Mouse (Mus musculus) neural tube, embryonic 14.5 days (tissue): Measurements from ENCODE around the gene Slc25a34. TPM values are rescaled to one million over a fixed set of nuclear protein-coding genes. Genes with fewer than 3 reads are reported as not detected.
A peak's percentile ranks its signal among the peaks of the same experiment; 100 is the strongest.

ENCODE experiments used
- ATAC-seq: fragments of 200-750 bp; cut with Nextera tagmentation; 2 replicates; pipeline ENCODE4 v1.8.0; 2017; ENCODE audit warnings: low read depth, mild to moderate bottlenecking, moderate TSS enrichment, moderate library complexity
- H3K27ac ChIP-seq: fragments of 300-500 bp; sonication (generic); 2 replicates; pipeline ENCODE4 v1.5.1; 2014; ENCODE audit warnings: low read depth, mild to moderate bottlenecking, control low read depth, low read length, moderate library complexity, mixed read lengths
- H3K27me3 ChIP-seq: fragments of 300-500 bp; sonication (generic); 2 replicates; pipeline ENCODE4 v1.6.1; 2014; ENCODE audit warnings: low read length; ENCODE audit not compliant: control insufficient read depth, insufficient read depth
- H3K36me3 ChIP-seq: fragments of 300-500 bp; sonication (generic); 2 replicates; pipeline ENCODE4 v1.6.1; 2014; ENCODE audit warnings: low read length, mixed read lengths; ENCODE audit not compliant: control insufficient read depth, insufficient read depth
- H3K4me1 ChIP-seq: fragments of 300-500 bp; sonication (generic); 2 replicates; pipeline ENCODE4 v1.6.1; 2014; ENCODE audit warnings: low read length; ENCODE audit not compliant: control insufficient read depth, insufficient read depth
- H3K4me2 ChIP-seq: fragments of 300-500 bp; sonication (generic); 2 replicates; pipeline ENCODE4 v1.6.1; 2014; ENCODE audit warnings: mild to moderate bottlenecking, low read depth, low read length, control low read depth
- H3K4me3 ChIP-seq: fragments of 300-500 bp; sonication (generic); 2 replicates; pipeline ENCODE4 v1.5.1; 2014; ENCODE audit warnings: low read depth, low read length, control low read depth, mixed read lengths
- H3K9ac ChIP-seq: fragments of 300-500 bp; sonication (generic); replicated peaks from 2 replicates; pipeline ENCODE4 v1.6.1; 2014; ENCODE audit warnings: low read depth, mild to moderate bottlenecking, control low read depth, low read length, mixed read lengths
- H3K9me3 ChIP-seq: fragments of 300-500 bp; sonication (generic); 2 replicates; pipeline ENCODE4 v1.6.1; 2016; ENCODE audit warnings: low read length; ENCODE audit not compliant: control insufficient read depth
- WGBS: fragments of 180-500 bp; shearing (Covaris S2); extraction: QIAGEN DNeasy Blood & Tissue Kit; methylation state at CpG from one replicate; pipeline ENCODE4 v1.1.7; 2014; 5-methylcytosine and 5-hydroxymethylcytosine counted together
- polyA plus RNA-seq: library from polyadenylated mRNA; unstranded; fragments of >200 nt; fragmentation: Nextera tagmentation; extraction: Ambion mirVana; gene quantifications from 2 replicates; pipeline ENCODE4 v1.2.1, GENCODE M21; 2014

Gene Slc25a34
- polyA plus RNA-seq, 1 experiment from 2014 or later: not detected

DNA sequence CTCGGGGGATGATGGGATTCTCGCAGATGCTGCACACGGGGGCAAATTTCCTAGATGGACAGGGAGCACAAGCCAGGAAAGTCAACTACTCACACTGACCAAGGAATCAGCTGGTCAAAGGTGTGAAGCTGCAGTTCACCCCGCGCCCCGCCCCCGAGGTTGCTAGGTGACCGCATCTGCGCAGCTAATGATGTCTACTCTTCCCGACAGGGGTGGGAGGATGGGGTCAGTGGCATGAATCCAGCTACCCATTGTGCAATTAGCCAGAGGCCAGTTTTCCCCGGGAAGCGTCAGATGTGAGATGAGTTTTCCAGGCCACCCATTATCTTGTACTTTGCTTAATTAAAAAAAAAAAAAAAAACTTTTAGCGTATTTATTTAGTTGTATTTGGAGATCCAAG, 42.6 kb downstream of the Slc25a34 start:
- Histone ChIP-seq H3K9ac (no peak overlapping the region), H3K9me3 (no peaks in the 10 kb centered on the region), H3K36me3 (0 out of 2 replicates have a peak, but pooled peaks cover 3% of the 10 kb centered on the region), H3K27ac (no peak overlapping the region), H3K4me2 (no peak overlapping the region), H3K4me3 (no peak overlapping the region), H3K27me3 (no peaks in the 10 kb centered on the region), H3K4me1 (no peaks in the 10 kb centered on the region)
- ATAC-seq: no peak
- WGBS: 81% methylated on average over 13 of the region's 13 CpGs

GRCm38 (mm10) chr4:141578833-141579232, 44.8 kb downstream of the Slc25a34 start:
- Histone ChIP-seq H3K36me3 (0 out of 2 replicates have a peak, but pooled peaks cover 3% of the 10 kb centered on the region), H3K4me3 (no peak overlapping the region), H3K27ac (no peak overlapping the region), H3K27me3 (no peaks in the 10 kb centered on the region), H3K9ac (no peak overlapping the region), H3K9me3 (no peaks in the 10 kb centered on the region), H3K4me1 (no peaks in the 10 kb centered on the region), H3K4me2 (no peak overlapping the region)
- WGBS: 86% methylated on average over 3 of the region's 3 CpGs
- no peak for ATAC-seq

GRCm38 (mm10) chr4:141576877-141577276, 46.7 kb downstream of the Slc25a34 start:
- ATAC-seq: no peak
- Histone ChIP-seq H3K4me3 (no peak overlapping the region), H3K4me2 (no peak overlapping the region), H3K36me3 (0 out of 2 replicates have a peak, but pooled peaks cover 3% of the 10 kb centered on the region), H3K27me3 (no peaks in the 10 kb centered on the region), H3K4me1 (no peaks in the 10 kb centered on the region), H3K27ac (no peak overlapping the region), H3K9ac (no peak overlapping the region), H3K9me3 (no peaks in the 10 kb centered on the region)
- 96% methylated on average over 7 of the region's 7 CpGs for WGBS

- 87% methylated on average over 11 of the region's 11 CpGs for WGBS
- no peak overlapping the region for H3K4me2 ChIP-seq
- no peak overlapping the region for H3K4me3 ChIP-seq
These were observed 47.2 kb downstream of the Slc25a34 start for GRCm38 (mm10) chr4:141576404-141576803.

GRCm38 (mm10) chr4:141574789-141575702, 48.6 kb downstream of the Slc25a34 start:
- H3K4me3 ChIP-seq: no peak overlapping the region
- no peaks in the 10 kb centered on the region for H3K4me1 ChIP-seq
- H3K27me3 ChIP-seq: no peaks in the 10 kb centered on the region
- no peaks in the 10 kb centered on the region for H3K9me3 ChIP-seq
- no peak overlapping the region for H3K27ac ChIP-seq
- 42% methylated on average over 27 of the region's 27 CpGs for WGBS
- H3K36me3 ChIP-seq: 0 out of 2 replicates have a peak, but pooled peaks cover 3% of the 10 kb centered on the region
- ATAC-seq: 0 out of 2 replicates have a peak, but pooled peaks have one; percentile 60
- H3K4me2 ChIP-seq: no peak overlapping the region
- no peak overlapping the region for H3K9ac ChIP-seq

More at GRCm38 (mm10) chr4:141576404-141576803, 47.2 kb downstream of the Slc25a34 start:
- H3K27me3 ChIP-seq: no peaks in the 10 kb centered on the region
- H3K9me3 ChIP-seq: no peaks in the 10 kb centered on the region
- no peaks in the 10 kb centered on the region for H3K4me1 ChIP-seq
- H3K36me3 ChIP-seq: 0 out of 2 replicates have a peak, but pooled peaks cover 3% of the 10 kb centered on the region
- H3K9ac ChIP-seq: no peak overlapping the region
- no peak for ATAC-seq
- H3K27ac ChIP-seq: no peak overlapping the region

DNA sequence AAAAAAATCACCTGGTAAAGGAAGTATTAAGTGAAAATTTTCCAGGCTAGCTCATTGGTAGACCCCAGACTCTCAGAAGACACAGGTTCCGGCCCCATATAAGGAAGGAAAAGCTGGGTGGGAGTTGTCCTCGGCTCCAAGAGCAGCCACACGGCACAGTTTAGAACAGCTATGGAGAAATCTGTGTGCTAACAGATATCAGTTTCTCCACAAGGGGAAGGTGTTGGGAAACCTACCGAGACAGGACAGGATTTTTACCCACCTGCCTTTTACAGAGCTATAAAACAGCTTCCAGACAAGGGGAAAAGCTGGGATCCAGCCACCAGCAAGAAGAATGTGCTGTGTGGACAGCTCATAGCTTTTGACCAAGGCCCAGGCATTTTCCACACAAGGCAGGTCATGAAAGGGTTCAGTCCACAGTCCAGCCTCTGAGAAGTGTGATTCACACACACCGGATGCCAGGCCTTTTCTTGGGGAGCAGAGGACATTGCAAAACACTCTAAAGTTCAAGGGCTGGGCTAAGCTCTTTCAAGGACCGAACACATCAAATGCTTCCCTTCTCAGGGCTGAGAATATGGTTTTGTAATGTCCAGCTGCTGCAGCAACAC, 50.2 kb downstream of the Slc25a34 start:
- no peak overlapping the region for H3K9ac ChIP-seq
- no peak for ATAC-seq
- no peak overlapping the region for H3K27ac ChIP-seq
- H3K4me1 ChIP-seq: no peaks in the 10 kb centered on the region
- no peak overlapping the region for H3K4me2 ChIP-seq
- H3K4me3 ChIP-seq: no peak overlapping the region
- H3K27me3 ChIP-seq: no peaks in the 10 kb centered on the region
- no peaks in the 10 kb centered on the region for H3K9me3 ChIP-seq
- WGBS: 81% methylated on average over 6 of the region's 6 CpGs
- H3K36me3 ChIP-seq: no peaks in the 10 kb centered on the region

DNA sequence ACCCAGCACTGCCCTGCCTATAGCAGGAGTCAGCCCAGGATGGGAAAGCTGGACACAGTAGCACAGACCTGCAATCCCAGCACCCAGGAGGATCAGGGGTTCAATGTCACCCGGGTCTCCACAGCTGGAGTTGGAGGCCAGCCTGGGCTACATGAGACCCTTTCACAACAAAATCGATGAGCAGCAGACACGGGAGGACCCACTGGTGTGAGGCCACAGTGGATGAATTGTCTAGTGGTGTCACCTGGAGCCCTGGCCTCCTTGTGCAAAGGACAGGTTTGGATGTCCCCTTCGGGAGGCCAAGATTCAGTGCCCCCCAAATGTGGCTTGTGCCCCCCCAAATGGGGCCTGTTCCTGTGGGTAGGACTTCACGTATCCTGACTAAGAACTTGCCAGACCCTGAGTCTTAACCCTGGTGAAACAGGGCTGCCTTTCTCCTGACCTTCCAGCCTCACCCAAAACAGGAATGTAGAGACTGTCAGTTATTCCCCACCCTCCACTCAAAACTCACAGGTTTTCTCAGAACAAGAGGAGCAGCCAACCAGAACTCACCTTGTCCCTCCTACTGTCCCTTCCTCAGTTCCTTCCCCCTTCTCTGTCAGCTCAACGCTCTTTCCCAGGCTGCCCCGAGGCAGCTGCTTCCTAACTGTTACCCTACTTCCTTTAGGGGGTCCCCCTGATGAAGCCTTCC, 50.8 kb downstream of the Slc25a34 start:
- Histone ChIP-seq H3K4me2 (no peak overlapping the region), H3K4me3 (no peak overlapping the region), H3K9me3 (no peaks in the 10 kb centered on the region), H3K27ac (no peak overlapping the region), H3K9ac (no peak overlapping the region), H3K36me3 (no peaks in the 10 kb centered on the region), H3K27me3 (no peaks in the 10 kb centered on the region), H3K4me1 (no peaks in the 10 kb centered on the region)
- 85% methylated on average over 7 of the region's 7 CpGs for WGBS
- no peak for ATAC-seq

DNA sequence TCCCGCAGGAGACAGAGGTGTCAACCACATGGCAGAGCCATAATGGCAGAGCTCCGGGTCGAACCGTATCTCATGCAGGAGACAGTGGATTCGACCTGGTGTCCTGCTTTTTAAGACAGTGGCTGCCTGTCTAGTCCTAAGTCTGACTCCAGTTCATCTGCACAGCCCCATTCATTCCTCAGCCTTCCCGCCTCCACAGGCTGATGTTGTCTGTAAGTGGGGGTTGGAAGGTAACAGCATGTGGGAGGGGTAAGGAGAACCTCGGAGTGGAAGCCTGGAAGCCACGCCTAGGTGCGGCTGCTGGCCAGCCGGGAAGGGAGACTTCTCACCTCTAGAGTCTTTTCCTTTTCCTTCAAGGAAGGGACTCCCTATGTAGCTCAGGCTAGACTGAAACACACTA, 51.7 kb downstream of the Slc25a34 start:
- Histone ChIP-seq H3K9me3 (no peaks in the 10 kb centered on the region), H3K27me3 (no peaks in the 10 kb centered on the region), H3K27ac (no peak overlapping the region), H3K9ac (no peak overlapping the region), H3K4me1 (no peaks in the 10 kb centered on the region), H3K36me3 (no peaks in the 10 kb centered on the region), H3K4me3 (no peak overlapping the region), H3K4me2 (no peak overlapping the region)
- ATAC-seq: no peak
- WGBS: 74% methylated on average over 10 of the region's 10 CpGs
